Mouse (Mus musculus): ENCODE measurements around the gene Gfer. TPM values are rescaled to one million over a fixed set of nuclear protein-coding genes. Genes with fewer than 3 reads are reported as not detected.
A peak's percentile ranks its signal among the peaks of the same experiment; 100 is the strongest.

Gfer gene
- 21.1 and 21.5 TPM in 2 replicates for polyA plus RNA-seq (2012; rRNA removed)

- peaks cover 4% of the 10 kb centered on the region; the same call in 1 of the 2 replicates for H3K4me1 ChIP-seq (ENCODE audit: control insufficient read depth, insufficient read depth, low read length)
- peak within 1 kb of the TSS; percentile 90 for H3K27ac ChIP-seq (ENCODE audit: insufficient read depth, low read length)
- H3K4me3 ChIP-seq (ENCODE audit: insufficient read depth, low read length) = peak within 1 kb of the TSS; percentile 83
- TF ChIP-seq POLR2A (IDR thresholded peaks at IDR 0.05; ENCODE audit: extremely low read depth, insufficient read depth, low read length) (0 out of 2 replicates have a peak, but pooled peaks have one; percentile 16), CTCF (IDR thresholded peaks at IDR 0.05; ENCODE audit: extremely low read depth, insufficient read depth, low read length) (no peak)
Measured at GRCm38 (mm10) chr17:24696011-24696697, at the start of gene Gfer, which contains the start of gene Noxo1. Gfer (minus strand) TSS chr17:24696156. Noxo1 (plus strand) TSS chr17:24696234.

- H3K4me3 ChIP-seq (ENCODE audit: insufficient read depth, low read length) = no peak overlapping the region
- H3K27ac ChIP-seq (ENCODE audit: insufficient read depth, low read length) = no peak overlapping the region
- H3K4me1 ChIP-seq (ENCODE audit: control insufficient read depth, insufficient read depth, low read length) = no peaks in the 10 kb centered on the region
- TF ChIP-seq POLR2A (IDR thresholded peaks at IDR 0.05; ENCODE audit: extremely low read depth, insufficient read depth, low read length) = no peak
- no peak for TF ChIP-seq CTCF (IDR thresholded peaks at IDR 0.05; ENCODE audit: extremely low read depth, insufficient read depth, low read length)
Measured at GRCm38 (mm10) chr17:24744381-24744780, 48.4 kb upstream of the Gfer start.

- no peak for TF ChIP-seq CTCF (IDR thresholded peaks at IDR 0.05; ENCODE audit: extremely low read depth, insufficient read depth, low read length)
- TF ChIP-seq POLR2A (IDR thresholded peaks at IDR 0.05; ENCODE audit: extremely low read depth, insufficient read depth, low read length) = no peak
- Histone ChIP-seq H3K4me1 (ENCODE audit: control insufficient read depth, insufficient read depth, low read length) (no peaks in the 10 kb centered on the region), H3K27ac (ENCODE audit: insufficient read depth, low read length) (no peak overlapping the region), H3K4me3 (ENCODE audit: insufficient read depth, low read length) (no peak overlapping the region)
Measured at GRCm38 (mm10) chr17:24743896-24744295, 47.9 kb upstream of the Gfer start.

GRCm38 (mm10) chr17:24742307-24742706 is 46.4 kb upstream of the Gfer start:
- Histone ChIP-seq H3K4me1 (ENCODE audit: control insufficient read depth, insufficient read depth, low read length) (0 out of 2 replicates have a peak, but pooled peaks cover under 1% of the 10 kb centered on the region), H3K27ac (ENCODE audit: insufficient read depth, low read length) (no peak overlapping the region), H3K4me3 (ENCODE audit: insufficient read depth, low read length) (no peak overlapping the region)
- TF ChIP-seq POLR2A (IDR thresholded peaks at IDR 0.05; ENCODE audit: extremely low read depth, insufficient read depth, low read length) (no peak), CTCF (IDR thresholded peaks at IDR 0.05; ENCODE audit: extremely low read depth, insufficient read depth, low read length) (no peak)

GRCm38 (mm10) chr17:24739926-24740325 is 44.0 kb upstream of the Gfer start:
- Histone ChIP-seq H3K4me1 (ENCODE audit: control insufficient read depth, insufficient read depth, low read length) (peaks cover 3% of the 10 kb centered on the region; the same call in 1 of the 2 replicates), H3K27ac (ENCODE audit: insufficient read depth, low read length) (no peak overlapping the region), H3K4me3 (ENCODE audit: insufficient read depth, low read length) (no peak overlapping the region)
- TF ChIP-seq CTCF (IDR thresholded peaks at IDR 0.05; ENCODE audit: extremely low read depth, insufficient read depth, low read length) = no peak

GRCm38 (mm10) chr17:24738238-24738637 is 42.3 kb upstream of the Gfer start:
- Histone ChIP-seq H3K27ac (ENCODE audit: insufficient read depth, low read length) (no peak overlapping the region), H3K4me3 (ENCODE audit: insufficient read depth, low read length) (no peak overlapping the region), H3K4me1 (ENCODE audit: control insufficient read depth, insufficient read depth, low read length) (peaks cover 3% of the 10 kb centered on the region; the same call in 1 of the 2 replicates)
- TF ChIP-seq CTCF (IDR thresholded peaks at IDR 0.05; ENCODE audit: extremely low read depth, insufficient read depth, low read length) (no peak), POLR2A (IDR thresholded peaks at IDR 0.05; ENCODE audit: extremely low read depth, insufficient read depth, low read length) (no peak)

GRCm38 (mm10) chr17:24737135-24737810 is 41.3 kb upstream of the Gfer start:
- TF ChIP-seq POLR2A (IDR thresholded peaks at IDR 0.05; ENCODE audit: extremely low read depth, insufficient read depth, low read length) = no peak
- no peak for TF ChIP-seq CTCF (IDR thresholded peaks at IDR 0.05; ENCODE audit: extremely low read depth, insufficient read depth, low read length)
- H3K27ac ChIP-seq (ENCODE audit: insufficient read depth, low read length) = no peak overlapping the region
- peaks cover 3% of the 10 kb centered on the region; the same call in 1 of the 2 replicates for H3K4me1 ChIP-seq (ENCODE audit: control insufficient read depth, insufficient read depth, low read length)
- H3K4me3 ChIP-seq (ENCODE audit: insufficient read depth, low read length) = peak overlapping the region; percentile 56

- TF ChIP-seq CTCF (IDR thresholded peaks at IDR 0.05; ENCODE audit: extremely low read depth, insufficient read depth, low read length) = no peak
- TF ChIP-seq POLR2A (IDR thresholded peaks at IDR 0.05; ENCODE audit: extremely low read depth, insufficient read depth, low read length) = peak; percentile 83; the same call in 1 of the 2 replicates
- Histone ChIP-seq H3K4me3 (ENCODE audit: insufficient read depth, low read length) (peak within 1 kb of the TSS; percentile 56), H3K27ac (ENCODE audit: insufficient read depth, low read length) (peak within 1 kb of the TSS; percentile 42; the same call in 1 of the 2 replicates), H3K4me1 (ENCODE audit: control insufficient read depth, insufficient read depth, low read length) (peaks cover 3% of the 10 kb centered on the region; the same call in 1 of the 2 replicates)
Measured at GRCm38 (mm10) chr17:24736330-24737051, 40.5 kb upstream of the Gfer start, which contains the start of gene Msrb1. Msrb1 (plus strand) TSS chr17:24736642.

GRCm38 (mm10) chr17:24735446-24735845 is 39.5 kb upstream of the Gfer start:
- Histone ChIP-seq H3K4me1 (ENCODE audit: control insufficient read depth, insufficient read depth, low read length) (peaks cover 3% of the 10 kb centered on the region; the same call in 1 of the 2 replicates), H3K27ac (ENCODE audit: insufficient read depth, low read length) (no peak overlapping the region), H3K4me3 (ENCODE audit: insufficient read depth, low read length) (no peak overlapping the region)
- TF ChIP-seq CTCF (IDR thresholded peaks at IDR 0.05; ENCODE audit: extremely low read depth, insufficient read depth, low read length) (no peak), POLR2A (IDR thresholded peaks at IDR 0.05; ENCODE audit: extremely low read depth, insufficient read depth, low read length) (no peak)

All from cortical plate, adult 2 months (tissue).